Mouse (Mus musculus): ENCODE results near the gene Rgl2. TPM values are rescaled to one million over a fixed set of nuclear protein-coding genes. Genes with fewer than 3 reads are reported as not detected.
A peak's percentile ranks its signal among the peaks of the same experiment; 100 is the strongest.
"Not testable (repeated sequence)": the region's sequence is repeated elsewhere in the genome, so short reads cannot be mapped to it uniquely, and the experiment has no call there.

Gene Rgl2
- total RNA-seq, 2 experiments from 2014 or later: 54.8 to 57.9 TPM

GRCm38 (mm10) chr17:33904835-33905234 lies 24.5 kb upstream of the Rgl2 start, which contains the start of gene Platr17:
TSS of gene Platr17 (plus strand) at chr17:33905135.
- DNase-seq; intact Hi-C loops (cut with DNase I): not testable (repeated sequence)

- intact Hi-C loops (cut with DNase I): no loop called here
- DNase-seq: peak; percentile 50 to 56
Measured at GRCm38 (mm10) chr17:33908331-33909076, 20.8 kb upstream of the Rgl2 start.

- DNase-seq: peak; percentile 99
- intact Hi-C loops (cut with DNase I): no loop called here
Measured at GRCm38 (mm10) chr17:33909077-33909868, 20.1 kb upstream of the Rgl2 start, which contains the start of gene Daxx. TSS of gene Daxx (plus strand) at chr17:33909414.

DNA sequence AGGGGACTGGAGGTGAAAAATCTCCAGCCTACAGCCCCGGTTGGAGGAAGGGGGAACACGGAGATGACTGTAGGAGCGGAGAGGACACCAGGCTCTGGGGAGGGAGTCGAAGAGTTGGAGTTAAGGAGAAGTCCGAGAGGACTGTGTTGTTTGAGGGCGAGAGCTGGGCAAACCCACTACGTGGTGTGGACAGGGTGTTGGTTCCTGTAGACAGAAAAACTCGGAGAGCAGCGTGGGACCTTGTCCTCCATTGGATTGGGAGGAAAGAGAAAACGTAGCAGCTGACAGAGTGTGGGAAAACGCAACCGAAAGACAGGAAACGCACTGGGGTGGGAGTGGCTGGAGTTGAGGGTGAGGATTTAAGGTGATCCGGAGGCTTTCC lies 19.5 kb upstream of the Rgl2 start:
- intact Hi-C loops (cut with DNase I): no loop called here
- peak; percentile 65 to 66 for DNase-seq

- no peak for DNase-seq
- intact Hi-C loops (cut with DNase I): no loop called here
Measured at GRCm38 (mm10) chr17:33910346-33911051, 18.8 kb upstream of the Rgl2 start.

DNA sequence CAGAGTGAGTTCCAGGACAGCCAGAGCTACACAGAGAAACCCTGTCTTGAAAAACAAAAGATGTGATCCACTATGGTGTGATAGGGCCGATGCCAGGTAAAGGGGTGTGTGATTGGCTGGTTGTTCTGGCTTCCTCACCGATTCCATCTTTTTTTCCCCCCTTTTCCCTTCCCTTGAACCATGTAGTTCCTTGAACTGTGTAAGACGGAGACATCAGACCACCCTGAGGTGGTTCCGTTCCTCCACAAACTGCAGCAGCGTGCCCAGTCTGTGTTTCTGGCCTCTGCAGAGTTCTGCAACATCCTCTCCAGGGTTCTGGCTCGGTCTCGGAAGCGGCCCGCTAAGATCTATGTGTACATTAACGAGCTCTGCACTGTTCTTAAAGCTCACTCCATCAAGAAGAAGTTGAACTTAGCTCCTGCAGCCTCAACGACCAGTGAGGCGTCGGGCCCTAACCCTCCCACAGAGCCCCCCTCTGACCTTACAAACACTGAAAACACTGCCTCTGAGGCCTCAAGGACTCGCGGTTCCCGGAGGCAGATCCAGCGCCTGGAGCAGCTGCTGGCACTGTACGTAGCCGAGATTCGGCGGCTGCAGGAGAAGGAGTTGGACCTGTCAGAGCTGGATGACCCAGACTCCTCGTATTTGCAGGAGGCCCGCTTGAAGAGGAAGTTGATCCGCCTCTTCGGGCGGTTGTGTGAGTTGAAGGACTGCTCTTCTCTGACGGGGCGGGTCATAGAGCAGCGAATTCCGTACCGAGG lies 18.1 kb upstream of the Rgl2 start:
- no peak for DNase-seq
- intact Hi-C loops (cut with DNase I): no loop called here

DNA sequence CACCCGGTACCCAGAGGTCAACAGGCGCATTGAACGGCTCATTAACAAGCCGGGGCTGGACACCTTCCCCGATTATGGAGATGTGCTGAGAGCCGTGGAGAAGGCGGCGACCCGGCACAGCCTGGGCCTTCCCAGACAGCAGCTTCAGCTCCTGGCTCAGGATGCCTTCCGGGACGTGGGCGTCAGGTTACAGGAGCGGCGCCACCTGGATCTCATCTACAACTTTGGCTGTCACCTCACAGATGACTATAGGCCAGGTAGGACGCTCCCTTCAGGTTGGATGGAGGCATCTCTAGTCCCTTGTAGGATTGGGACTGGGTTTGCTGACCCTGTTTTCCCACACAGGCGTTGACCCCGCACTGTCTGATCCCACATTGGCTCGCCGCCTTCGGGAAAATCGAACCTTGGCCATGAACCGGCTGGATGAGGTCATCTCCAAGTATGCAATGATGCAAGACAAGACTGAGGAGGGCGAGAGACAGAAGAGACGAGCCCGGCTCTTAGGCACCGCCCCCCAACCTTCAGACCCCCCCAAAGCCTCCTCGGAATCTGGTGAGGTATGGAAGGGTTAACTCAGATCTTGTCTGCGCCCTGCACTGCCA lies 17.4 kb upstream of the Rgl2 start:
- no peak for DNase-seq
- intact Hi-C loops (cut with DNase I): no loop called here

DNA sequence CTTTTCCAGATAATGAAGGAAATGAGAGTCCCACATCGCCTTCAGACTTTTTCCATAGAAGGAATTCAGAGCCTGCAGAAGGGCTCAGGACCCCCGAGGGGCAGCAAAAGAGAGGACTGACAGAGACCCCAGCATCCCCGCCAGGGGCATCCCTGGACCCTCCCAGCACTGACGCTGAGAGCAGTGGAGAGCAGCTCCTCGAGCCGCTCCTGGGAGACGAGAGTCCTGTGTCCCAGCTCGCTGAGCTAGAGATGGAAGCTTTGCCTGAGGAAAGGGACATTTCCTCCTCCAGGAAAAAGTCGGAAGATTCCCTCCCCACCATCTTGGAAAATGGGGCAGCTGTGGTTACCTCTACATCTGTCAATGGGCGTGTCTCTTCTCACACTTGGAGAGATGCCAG lies 16.1 kb upstream of the Rgl2 start:
- intact Hi-C loops (cut with DNase I): no loop called here
- DNase-seq: no peak

DNA sequence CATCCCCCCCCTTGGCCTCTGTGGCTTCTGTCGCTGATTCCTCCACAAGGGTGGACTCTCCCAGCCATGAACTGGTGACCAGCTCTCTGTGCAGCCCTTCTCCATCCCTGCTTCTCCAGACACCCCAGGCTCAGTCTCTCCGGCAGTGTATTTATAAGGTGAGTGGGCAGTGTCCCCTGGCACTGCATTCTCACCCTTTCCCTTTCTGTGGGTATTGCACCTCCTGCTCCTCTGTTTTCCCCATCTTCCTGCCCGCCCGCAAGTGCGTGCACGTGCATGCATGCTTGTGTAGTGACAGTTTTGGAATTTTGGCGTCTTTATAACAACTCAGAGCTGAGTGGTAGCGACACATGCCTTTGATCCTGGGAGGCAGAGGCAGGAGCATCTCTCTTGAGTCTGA lies 15.4 kb upstream of the Rgl2 start:
- DNase-seq: no peak
- intact Hi-C loops (cut with DNase I): no loop called here

DNA sequence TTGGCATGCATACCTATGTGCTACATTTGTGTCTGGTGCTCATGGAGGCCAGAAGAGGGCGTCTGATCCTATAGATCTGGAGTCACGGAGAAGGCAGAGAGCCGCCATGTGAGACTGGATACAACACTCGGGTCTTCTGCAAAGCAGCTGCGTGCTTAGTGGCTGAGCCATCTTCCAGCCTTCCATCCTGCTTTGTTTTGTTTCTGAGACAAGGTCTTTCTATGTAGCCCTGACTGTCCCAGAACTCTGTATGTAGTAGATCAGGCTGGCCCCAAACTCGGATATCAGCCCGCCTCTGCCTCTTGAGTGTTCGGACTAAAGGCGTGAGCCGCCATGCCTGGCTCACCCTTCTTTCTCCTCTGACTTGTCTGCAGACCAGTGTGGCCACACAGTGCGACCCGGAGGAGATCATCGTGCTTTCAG lies 14.4 kb upstream of the Rgl2 start:
- no peak for DNase-seq

GRCm38 (mm10) chr17:33915671-33916250 lies 13.6 kb upstream of the Rgl2 start, which contains the start of the genes Tapbp and Zbtb22:
TSS of gene Tapbp (plus strand) at chr17:33915899.
TSS of gene Zbtb22 (plus strand) at chr17:33915904.
- peak; percentile 96 to 98 for DNase-seq
- intact Hi-C loops (cut with DNase I): no loop called here

More for the DNA sequence above, 14.4 kb upstream of the Rgl2 start:
- intact Hi-C loops (cut with DNase I): no loop called here

GRCm38 (mm10) chr17:33916294-33916693 lies 13.0 kb upstream of the Rgl2 start:
- peak in 1 of 2 experiments; percentile 46 for DNase-seq
- intact Hi-C loops (cut with DNase I): no loop called here

- intact Hi-C loops (cut with DNase I): no loop called here
- DNase-seq: no peak
Measured at GRCm38 (mm10) chr17:33916847-33917655, 12.3 kb upstream of the Rgl2 start.

GRCm38 (mm10) chr17:33917656-33918292 lies 11.6 kb upstream of the Rgl2 start:
- DNase-seq: no peak
- intact Hi-C loops (cut with DNase I): no loop called here

- intact Hi-C loops (cut with DNase I): no loop called here
- peak in 1 of 2 experiments; percentile 39 for DNase-seq
Measured at GRCm38 (mm10) chr17:33918293-33919203, 10.8 kb upstream of the Rgl2 start.

GRCm38 (mm10) chr17:33919351-33920281 lies 9.7 kb upstream of the Rgl2 start:
- peak; percentile 87 to 90 for DNase-seq
- intact Hi-C loops (cut with DNase I): no loop called here

Measured in heart, postnatal 10 days (tissue).